Mouse (Mus musculus): ENCODE measurements around the gene Mterf4.
A peak's percentile ranks its signal among the peaks of the same experiment; 100 is the strongest.
"Not testable (repeated sequence)": the region's sequence is repeated elsewhere in the genome, so short reads cannot be mapped to it uniquely, and the experiment has no call there.

Mterf4 gene

DNA sequence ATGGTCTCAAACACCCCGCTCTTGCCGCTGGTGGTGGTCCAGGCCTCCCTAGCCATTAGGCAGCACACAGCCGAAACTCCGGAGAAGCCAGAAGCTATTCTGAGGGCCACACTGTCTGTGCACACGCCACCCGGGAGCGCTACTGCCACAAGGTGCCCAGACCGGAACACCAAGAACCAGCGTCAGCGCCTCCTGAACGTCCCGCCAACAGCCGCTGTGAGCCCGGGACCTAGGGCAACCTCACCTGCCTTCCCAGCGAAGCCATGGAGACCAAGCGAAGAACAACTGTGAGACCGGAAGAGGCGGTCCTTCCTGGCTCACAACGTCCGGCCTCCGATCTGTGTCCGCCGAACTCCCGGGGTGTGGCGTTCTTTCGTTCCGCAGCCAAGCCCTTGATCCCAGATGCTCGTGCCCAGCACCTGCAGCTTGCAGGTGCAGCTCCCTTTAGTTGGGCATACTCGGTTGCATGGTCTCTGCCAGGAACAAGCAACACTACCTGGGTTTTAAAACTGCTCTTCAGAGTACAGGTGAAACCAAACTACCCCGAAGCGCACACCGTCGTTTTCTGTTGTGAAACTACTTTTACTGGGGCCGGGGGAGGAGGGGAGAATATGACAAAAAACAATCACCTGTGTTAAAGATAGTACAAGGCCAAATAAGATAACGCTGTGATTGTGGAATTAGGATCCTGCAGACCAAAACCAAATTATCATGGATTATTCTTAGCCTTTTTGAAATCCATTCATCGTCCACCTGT, at the start of gene Mterf4:
Gene Mterf4, minus strand, starts transcription at position 335 of the 757 bp plus-strand sequence.
- DNase-seq: peak; percentile 81

GRCm38 (mm10) chr1:93352724-93353123, 47.0 kb upstream of the Mterf4 start:
- DNase-seq: no peak

GRCm38 (mm10) chr1:93349701-93350100, 44.0 kb upstream of the Mterf4 start:
- no peak for DNase-seq

GRCm38 (mm10) chr1:93347176-93347575, 41.5 kb upstream of the Mterf4 start:
- no peak for DNase-seq

GRCm38 (mm10) chr1:93343504-93344047, 37.9 kb upstream of the Mterf4 start:
- DNase-seq: peak; percentile 97

DNA sequence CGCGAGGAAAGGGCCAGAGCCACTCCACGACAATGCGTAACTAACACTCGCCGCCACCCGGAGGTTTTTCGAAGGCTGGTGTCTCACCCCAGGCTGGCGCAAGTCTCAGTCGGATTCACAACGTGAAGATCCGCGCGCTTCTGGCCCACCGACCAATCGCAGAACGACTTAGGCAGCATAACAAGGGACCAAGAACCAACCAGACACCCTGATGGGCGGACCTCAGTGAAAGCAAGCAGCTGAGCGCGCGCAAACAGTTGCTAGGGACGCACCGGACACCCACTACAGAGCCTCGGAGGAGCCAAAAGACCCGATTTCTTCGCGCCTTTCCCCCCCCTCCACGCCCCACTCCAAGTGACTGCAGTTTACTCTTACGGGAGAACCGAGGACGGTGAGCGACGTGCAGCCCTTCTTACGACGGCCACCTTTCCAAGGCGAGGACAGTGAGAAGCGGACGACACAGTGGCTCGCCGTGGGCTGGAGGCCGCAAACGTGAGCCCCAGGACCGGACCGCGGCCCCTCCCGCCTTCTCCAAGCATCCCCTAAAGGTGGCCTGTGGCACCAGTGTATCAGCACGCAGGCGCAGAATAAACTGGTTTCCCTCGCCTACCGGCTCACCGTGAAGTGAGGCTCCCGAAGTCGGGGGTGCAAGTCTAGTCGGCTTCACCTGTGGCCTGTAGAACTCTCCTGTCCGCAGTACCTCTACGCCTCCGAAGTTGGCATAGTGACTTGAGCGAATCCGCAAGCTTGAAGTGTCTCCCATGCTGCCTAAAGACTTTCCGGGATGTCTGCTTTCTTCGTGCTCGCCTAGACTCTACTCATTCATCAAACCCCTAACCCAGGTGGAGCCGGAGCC, 37.2 kb upstream of the Mterf4 start, which contains the start of the genes Ppp1r7 and Pask:
Gene Ppp1r7, plus strand, starts transcription at position 207 of the 856 bp plus-strand sequence.
Gene Pask, minus strand, starts transcription at position 835 of the 856 bp plus-strand sequence.
- DNase-seq: peak; percentile 97

DNA sequence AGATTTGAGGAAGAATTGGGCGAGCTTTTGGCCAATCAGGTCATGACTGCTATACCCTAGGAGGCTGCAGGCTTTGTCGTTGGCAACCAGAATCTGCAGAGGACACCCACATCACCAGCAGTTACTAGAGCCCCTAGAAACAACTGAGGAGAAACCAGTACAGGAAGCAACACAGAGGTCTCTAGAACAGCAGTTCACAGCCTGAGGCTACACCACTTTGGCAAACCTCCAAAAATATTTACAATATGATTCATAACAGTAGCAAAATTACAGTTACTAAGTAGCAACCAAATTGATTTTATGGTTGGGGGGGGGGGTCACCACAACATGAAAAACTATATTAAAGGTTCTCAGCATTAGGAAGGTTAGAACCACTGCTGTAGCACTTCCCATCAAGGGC, 28.9 kb upstream of the Mterf4 start:
- DNase-seq: no peak

DNA sequence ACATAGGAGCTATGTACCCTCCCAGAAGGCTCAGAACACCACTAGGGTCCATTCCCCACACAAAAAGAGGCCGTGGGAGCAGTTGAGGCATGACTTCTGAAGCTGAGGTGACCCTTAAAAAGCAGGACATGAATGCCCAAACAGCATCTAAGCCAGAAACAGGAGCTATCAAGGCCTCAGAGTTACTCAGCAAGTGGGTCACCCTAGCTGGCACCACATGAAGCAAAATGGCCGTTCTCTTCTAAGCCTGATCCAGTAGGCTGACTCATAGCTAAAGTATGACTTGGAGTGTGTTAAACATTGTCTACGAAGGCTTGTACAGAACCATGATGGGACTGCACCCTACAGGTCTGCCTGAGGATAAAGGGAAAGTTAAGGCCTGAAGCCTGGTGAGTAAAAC, 20.7 kb upstream of the Mterf4 start:
- no peak for DNase-seq

DNA sequence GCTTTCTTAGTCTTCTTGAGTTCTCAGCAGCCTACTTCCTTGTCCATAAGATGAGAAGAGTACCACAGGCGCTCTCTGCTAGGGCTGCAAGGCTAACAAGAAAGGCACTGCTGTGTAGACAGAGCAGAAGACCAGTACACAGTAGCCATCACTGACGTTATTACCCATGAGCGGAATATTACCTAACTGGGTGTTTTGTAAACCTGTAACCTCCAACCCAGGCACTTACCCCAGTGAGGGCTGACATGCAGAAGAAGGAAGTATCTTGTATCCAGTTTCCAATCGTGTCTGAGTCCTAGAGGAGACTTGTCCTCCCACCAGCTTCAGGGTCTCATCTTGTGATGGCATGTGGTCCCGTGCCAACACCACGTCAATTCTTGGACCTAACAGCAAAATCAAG, 18.3 kb upstream of the Mterf4 start:
- no peak for DNase-seq

DNA sequence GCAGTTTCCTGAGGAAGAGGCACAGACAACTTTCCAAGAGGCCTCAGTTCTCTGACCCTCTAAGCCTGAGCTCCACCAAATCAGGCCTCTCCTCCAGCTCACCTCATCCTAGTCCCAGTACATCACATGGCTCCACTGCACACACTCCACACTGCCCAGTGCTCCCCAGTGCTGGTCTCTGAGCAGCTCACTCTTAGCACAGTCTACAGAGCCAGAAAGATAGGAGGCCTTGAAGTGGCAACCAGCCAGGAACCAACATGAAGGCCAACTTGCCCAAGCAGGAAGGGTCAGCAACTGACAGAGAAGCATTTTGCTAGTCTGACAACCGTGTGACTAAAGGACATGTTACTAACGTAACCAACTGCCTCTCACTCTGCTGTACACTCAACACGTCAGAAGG, 5.1 kb downstream of the Mterf4 start:
- DNase-seq: no peak

DNA sequence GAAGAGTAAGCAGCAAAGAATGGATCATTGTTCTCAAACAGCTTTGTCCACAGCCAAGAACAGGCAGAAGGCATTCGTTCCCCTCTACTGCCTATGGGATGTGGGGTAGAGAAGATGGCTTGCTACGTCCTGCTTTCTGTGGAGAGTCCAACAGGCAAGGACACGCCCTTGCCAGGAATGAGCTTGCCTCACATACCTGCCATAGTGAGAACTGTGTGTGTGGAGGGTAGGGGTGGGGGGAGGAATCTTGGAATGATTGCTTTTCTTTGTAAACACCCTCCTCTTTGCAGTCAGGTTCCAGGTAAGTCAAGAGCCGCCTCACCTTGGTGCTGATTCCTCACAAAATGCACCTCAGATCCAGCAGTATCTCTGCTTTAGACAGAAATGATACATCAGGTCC, 5.9 kb downstream of the Mterf4 start:
- DNase-seq: no peak

GRCm38 (mm10) chr1:93294491-93294890, 11.2 kb downstream of the Mterf4 start:
- DNase-seq: not testable (repeated sequence)

- DNase-seq: no peak
These were observed 13.7 kb downstream of the Mterf4 start for GRCm38 (mm10) chr1:93292006-93292405.

- DNase-seq: no peak
These were observed 14.1 kb downstream of the Mterf4 start for GRCm38 (mm10) chr1:93291591-93291990.

DNA sequence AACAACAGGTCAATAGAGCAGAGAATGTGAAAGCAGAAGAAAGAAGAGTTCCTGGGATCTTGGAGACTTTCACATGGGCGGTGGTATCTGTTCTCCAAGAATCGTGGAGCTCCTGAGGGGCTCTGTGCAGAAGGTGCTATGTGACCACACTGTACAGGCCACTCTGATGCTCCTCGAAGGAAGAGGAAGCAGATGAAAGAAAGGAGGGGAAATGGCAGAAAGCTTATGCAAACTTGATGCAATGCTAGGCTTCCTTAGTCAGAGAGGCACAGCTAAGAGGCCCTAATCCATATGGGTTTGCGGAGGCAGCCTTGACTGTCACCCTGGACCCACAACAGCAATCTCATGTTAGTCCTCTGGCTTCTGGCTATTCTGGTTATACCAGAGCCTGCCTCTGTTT, 14.8 kb downstream of the Mterf4 start:
- DNase-seq: no peak

- DNase-seq: no peak
These were observed 16.0 kb downstream of the Mterf4 start for GRCm38 (mm10) chr1:93289678-93290214.

GRCm38 (mm10) chr1:93277041-93277440, 28.7 kb downstream of the Mterf4 start:
- DNase-seq: no peak

- no peak for DNase-seq
These were observed 30.2 kb downstream of the Mterf4 start for GRCm38 (mm10) chr1:93275561-93275960.

- no peak for DNase-seq
These were observed 33.3 kb downstream of the Mterf4 start for GRCm38 (mm10) chr1:93272409-93272821.

DNA sequence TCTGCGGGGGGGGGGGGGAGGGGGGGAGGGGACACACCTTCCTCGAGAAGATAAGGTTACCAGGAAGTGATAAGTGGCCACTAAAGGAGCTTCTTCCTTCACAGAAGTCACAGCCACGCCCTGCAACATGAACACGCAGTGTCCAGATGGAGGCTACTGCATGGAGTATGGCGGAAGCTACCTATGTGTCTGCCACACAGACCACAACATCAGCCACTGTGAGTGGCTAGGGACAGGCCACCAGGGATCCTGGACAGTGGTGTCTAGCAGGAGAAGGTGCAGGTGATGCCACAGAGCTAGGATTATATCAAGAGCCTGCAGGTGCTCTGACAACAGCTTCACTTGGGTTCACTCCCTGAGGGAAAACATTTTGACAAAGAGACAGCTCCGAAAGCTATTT, 34.0 kb downstream of the Mterf4 start:
- no peak for DNase-seq

- DNase-seq: no peak
These were observed 35.0 kb downstream of the Mterf4 start for GRCm38 (mm10) chr1:93270516-93271240.

- no peak for DNase-seq
These were observed 37.5 kb downstream of the Mterf4 start for GRCm38 (mm10) chr1:93268246-93268645.

- peak; percentile 18 for DNase-seq
These were observed 38.5 kb downstream of the Mterf4 start for GRCm38 (mm10) chr1:93267207-93267606.
